Mouse (Mus musculus): ENCODE data around the gene Gba. TPM values are rescaled to one million over a fixed set of nuclear protein-coding genes. Genes with fewer than 3 reads are reported as not detected.
"Not testable (repeated sequence)": the region's sequence is repeated elsewhere in the genome, so short reads cannot be mapped to it uniquely, and the experiment has no call there.

Gba gene
- polyA plus RNA-seq, 1 experiment from 2014 or later, result 62.5 TPM

- no peak for ATAC-seq (ENCODE audit: insufficient number of reproducible peaks, low FRiP score, low TSS enrichment, low read depth)
- Histone ChIP-seq H3K27ac (peak overlapping the region; percentile 3; the same call in 1 of the 2 replicates), H3K9me3 (no peaks in the 10 kb centered on the region), H3K4me3 (no peak overlapping the region), H3K27me3 (no peaks in the 10 kb centered on the region), H3K9ac (no peak overlapping the region), H3K36me3 (peaks cover 71% of the 10 kb centered on the region), H3K4me2 (no peak overlapping the region), H3K4me1 (peaks cover 33% of the 10 kb centered on the region)
- 86% methylated on average over 13 of the region's 13 CpGs for WGBS
These were observed 5.4 kb downstream of the Gba start for GRCm38 (mm10) chr3:89208075-89208657.

- Histone ChIP-seq H3K4me2 (no peak overlapping the region), H3K4me1 (peaks cover 31% of the 10 kb centered on the region), H3K27ac (peak overlapping the region; percentile 85; the same call in 1 of the 2 replicates), H3K9ac (no peak overlapping the region), H3K27me3 (no peaks in the 10 kb centered on the region), H3K36me3 (peaks cover 71% of the 10 kb centered on the region), H3K4me3 (no peak overlapping the region), H3K9me3 (no peaks in the 10 kb centered on the region)
- 88% methylated on average over 6 of the region's 6 CpGs for WGBS
- no peak for ATAC-seq (ENCODE audit: insufficient number of reproducible peaks, low FRiP score, low TSS enrichment, low read depth)
These were observed 6.0 kb downstream of the Gba start for GRCm38 (mm10) chr3:89208736-89209135.

GRCm38 (mm10) chr3:89209731-89210130, 7.0 kb downstream of the Gba start:
- H3K4me1 ChIP-seq, result peaks cover 36% of the 10 kb centered on the region
- H3K27ac ChIP-seq, result peak overlapping the region; percentile 85
- H3K36me3 ChIP-seq, result peaks cover 64% of the 10 kb centered on the region
- H3K27me3 ChIP-seq, result no peaks in the 10 kb centered on the region
- H3K4me2 ChIP-seq, result no peak overlapping the region
- ATAC-seq (ENCODE audit: insufficient number of reproducible peaks, low FRiP score, low TSS enrichment, low read depth), result no peak
- WGBS, result 92% methylated on average over 7 of the region's 7 CpGs
- no peak overlapping the region for H3K4me3 ChIP-seq
- 0 out of 2 replicates have a peak overlapping the region, but pooled peaks have one; percentile 4 for H3K9ac ChIP-seq
- no peaks in the 10 kb centered on the region for H3K9me3 ChIP-seq

GRCm38 (mm10) chr3:89210162-89210561, 7.4 kb downstream of the Gba start:
- peaks cover 62% of the 10 kb centered on the region for H3K36me3 ChIP-seq
- WGBS, result 85% methylated on average over 13 of the region's 13 CpGs
- no peak for ATAC-seq (ENCODE audit: insufficient number of reproducible peaks, low FRiP score, low TSS enrichment, low read depth)
- H3K4me2 ChIP-seq, result no peak overlapping the region
- H3K4me3 ChIP-seq, result no peak overlapping the region
- no peak overlapping the region for H3K9ac ChIP-seq
- H3K27me3 ChIP-seq, result no peaks in the 10 kb centered on the region
- H3K27ac ChIP-seq, result peak overlapping the region; percentile 85
- H3K4me1 ChIP-seq, result peaks cover 40% of the 10 kb centered on the region
- no peaks in the 10 kb centered on the region for H3K9me3 ChIP-seq

GRCm38 (mm10) chr3:89210731-89211130, 8.0 kb downstream of the Gba start:
- no peak overlapping the region for H3K4me3 ChIP-seq
- H3K9me3 ChIP-seq, result no peaks in the 10 kb centered on the region
- peaks cover 56% of the 10 kb centered on the region for H3K36me3 ChIP-seq
- H3K27me3 ChIP-seq, result no peaks in the 10 kb centered on the region
- H3K9ac ChIP-seq, result no peak overlapping the region
- H3K4me1 ChIP-seq, result peaks cover 46% of the 10 kb centered on the region
- no peak for ATAC-seq (ENCODE audit: insufficient number of reproducible peaks, low FRiP score, low TSS enrichment, low read depth)
- H3K27ac ChIP-seq, result peak overlapping the region; percentile 85
- 78% methylated on average over 7 of the region's 7 CpGs for whole genome bisulfite sequencing
- H3K4me2 ChIP-seq, result no peak overlapping the region

- Histone ChIP-seq H3K27ac (peak overlapping the region; percentile 96), H3K9ac (peak overlapping the region; percentile 61), H3K4me1 (peaks cover 50% of the 10 kb centered on the region), H3K4me2 (peak overlapping the region; percentile 68), H3K4me3 (peak overlapping the region; percentile 73), H3K36me3 (peaks cover 24% of the 10 kb centered on the region), H3K9me3 (no peaks in the 10 kb centered on the region), H3K27me3 (no peaks in the 10 kb centered on the region)
- WGBS, result under 1% methylated on average over 68 of the region's 69 CpGs
- peak; percentile 91 for ATAC-seq (ENCODE audit: insufficient number of reproducible peaks, low FRiP score, low TSS enrichment, low read depth)
These were observed 11.2 kb downstream of the Gba start for GRCm38 (mm10) chr3:89213803-89214530.

- Histone ChIP-seq H3K9ac (peak within 1 kb of the TSS; percentile 61), H3K4me1 (peaks cover 45% of the 10 kb centered on the region), H3K36me3 (peaks cover 22% of the 10 kb centered on the region), H3K27ac (peak within 1 kb of the TSS; percentile 96), H3K4me3 (peak within 1 kb of the TSS; percentile 73), H3K4me2 (peak within 1 kb of the TSS; percentile 68), H3K9me3 (no peaks in the 10 kb centered on the region), H3K27me3 (no peaks in the 10 kb centered on the region)
- under 1% methylated on average over 17 of the region's 19 CpGs for WGBS
- no peak for ATAC-seq (ENCODE audit: insufficient number of reproducible peaks, low FRiP score, low TSS enrichment, low read depth)
These were observed 12.1 kb downstream of the Gba start, which contains the start of gene Thbs3 for GRCm38 (mm10) chr3:89214681-89215411. Gene Thbs3, plus strand, starts transcription at chr3:89215180.

GRCm38 (mm10) chr3:89215853-89216252, 13.1 kb downstream of the Gba start:
- Histone ChIP-seq H3K9ac (peak overlapping the region; percentile 40), H3K9me3 (no peaks in the 10 kb centered on the region), H3K27ac (peak overlapping the region; percentile 96; the same call in 1 of the 2 replicates), H3K4me3 (peak overlapping the region; percentile 73), H3K27me3 (no peaks in the 10 kb centered on the region), H3K4me1 (peaks cover 35% of the 10 kb centered on the region), H3K4me2 (peak overlapping the region; percentile 68), H3K36me3 (peaks cover 20% of the 10 kb centered on the region)
- ATAC-seq (ENCODE audit: insufficient number of reproducible peaks, low FRiP score, low TSS enrichment, low read depth), result no peak
- 2% methylated on average over 6 of the region's 6 CpGs for WGBS

GRCm38 (mm10) chr3:89216407-89216806, 13.7 kb downstream of the Gba start:
- not testable (repeated sequence) for H3K27ac ChIP-seq; H3K9me3 ChIP-seq; H3K27me3 ChIP-seq; H3K9ac ChIP-seq; ATAC-seq (ENCODE audit: insufficient number of reproducible peaks, low FRiP score, low TSS enrichment, low read depth)
- peaks cover 20% of the 10 kb centered on the region for H3K36me3 ChIP-seq
- peak overlapping the region; percentile 68 for H3K4me2 ChIP-seq
- peak overlapping the region; percentile 73; the same call in 1 of the 2 replicates for H3K4me3 ChIP-seq
- 70% methylated on average over 7 of the region's 7 CpGs for WGBS
- H3K4me1 ChIP-seq, result peaks cover 32% of the 10 kb centered on the region

- Histone ChIP-seq H3K4me2 (no peak overlapping the region), H3K4me1 (peaks cover 22% of the 10 kb centered on the region), H3K9ac (no peak overlapping the region), H3K4me3 (no peak overlapping the region), H3K9me3 (no peaks in the 10 kb centered on the region), H3K27me3 (no peaks in the 10 kb centered on the region), H3K36me3 (peaks cover 32% of the 10 kb centered on the region), H3K27ac (no peak overlapping the region)
- ATAC-seq (ENCODE audit: insufficient number of reproducible peaks, low FRiP score, low TSS enrichment, low read depth), result no peak
- WGBS, result 82% methylated on average over 1 of the region's 1 CpGs
These were observed 15.5 kb downstream of the Gba start for GRCm38 (mm10) chr3:89218271-89218670.

- Histone ChIP-seq H3K4me1 (peaks cover 19% of the 10 kb centered on the region), H3K9ac (peak overlapping the region; percentile 10; the same call in 1 of the 2 replicates), H3K27me3 (no peaks in the 10 kb centered on the region), H3K9me3 (no peaks in the 10 kb centered on the region), H3K4me2 (no peak overlapping the region), H3K4me3 (no peak overlapping the region), H3K27ac (no peak overlapping the region), H3K36me3 (peaks cover 41% of the 10 kb centered on the region)
- 41% methylated on average over 8 of the region's 8 CpGs for WGBS
- no peak for ATAC-seq (ENCODE audit: insufficient number of reproducible peaks, low FRiP score, low TSS enrichment, low read depth)
These were observed 16.8 kb downstream of the Gba start for GRCm38 (mm10) chr3:89219546-89219945.

- no peaks in the 10 kb centered on the region for H3K27me3 ChIP-seq
- H3K9me3 ChIP-seq, result no peaks in the 10 kb centered on the region
- no peak for ATAC-seq (ENCODE audit: insufficient number of reproducible peaks, low FRiP score, low TSS enrichment, low read depth)
- H3K4me1 ChIP-seq, result peaks cover 11% of the 10 kb centered on the region
- H3K4me2 ChIP-seq, result no peak overlapping the region
- H3K9ac ChIP-seq, result no peak overlapping the region
- no peak overlapping the region for H3K4me3 ChIP-seq
- H3K36me3 ChIP-seq, result peaks cover 52% of the 10 kb centered on the region
- WGBS, result 51% methylated on average over 5 of the region's 5 CpGs
- no peak overlapping the region for H3K27ac ChIP-seq
These were observed 18.4 kb downstream of the Gba start for GRCm38 (mm10) chr3:89221167-89221566.

All from limb, embryonic 15.5 days (tissue).